Mouse (Mus musculus) midbrain, postnatal 0 days (tissue): ENCODE measurements around the gene Unc93b1. TPM values are rescaled to one million over a fixed set of nuclear protein-coding genes. Genes with fewer than 3 reads are reported as not detected.

Source experiments
- ATAC-seq: fragments of 200-750 bp; cut with Nextera tagmentation; 2 replicates; pipeline ENCODE4 v1.8.0; 2017; ENCODE audit warnings: moderate number of reproducible peaks, mild to moderate bottlenecking, moderate TSS enrichment, moderate library complexity; ENCODE audit not compliant: low FRiP score
- DNase-seq: peaks from one replicate; pipeline ENCODE4 v3.0.0-alpha.2; 2015; ENCODE audit warnings: low spot score
- H3K27ac ChIP-seq: fragments of 300-500 bp; sonication (generic); 2 replicates; pipeline ENCODE4 v1.5.1; 2014; ENCODE audit warnings: low read depth, mild to moderate bottlenecking, low read length, mixed read lengths
- H3K27me3 ChIP-seq: fragments of 300-500 bp; sonication (generic); 2 replicates; pipeline ENCODE4 v1.6.1; 2014; ENCODE audit warnings: low read length, control low read depth, mixed read lengths; ENCODE audit not compliant: insufficient read depth
- H3K36me3 ChIP-seq: fragments of 300-500 bp; sonication (generic); 2 replicates; pipeline ENCODE4 v1.6.1; 2014; ENCODE audit warnings: low read length, control low read depth, mixed read lengths; ENCODE audit not compliant: insufficient read depth
- H3K4me1 ChIP-seq: fragments of 300-500 bp; sonication (generic); 2 replicates; pipeline ENCODE4 v1.6.1; 2014; ENCODE audit warnings: mild to moderate bottlenecking, control low read depth, antibody characterized with exemption, low read length, mixed read lengths; ENCODE audit not compliant: insufficient read depth
- H3K4me2 ChIP-seq: fragments of 300-500 bp; sonication (generic); 2 replicates; pipeline ENCODE4 v1.6.1; 2014; ENCODE audit warnings: low read depth, mild to moderate bottlenecking, low read length, mixed read lengths; ENCODE audit not compliant: poor library complexity, severe bottlenecking
- H3K4me3 ChIP-seq: fragments of 300-500 bp; sonication (generic); 2 replicates; pipeline ENCODE4 v1.5.1; 2014; ENCODE audit warnings: low read depth, mild to moderate bottlenecking, low read length, moderate library complexity
- H3K9ac ChIP-seq: fragments of 300-500 bp; sonication (generic); replicated peaks from 2 replicates; pipeline ENCODE4 v1.6.1; 2014; ENCODE audit warnings: mild to moderate bottlenecking, low read length, moderate library complexity, mixed read lengths; ENCODE audit not compliant: poor library complexity, severe bottlenecking
- H3K9me3 ChIP-seq: fragments of 300-500 bp; sonication (generic); 2 replicates; pipeline ENCODE4 v1.6.1; 2016; ENCODE audit warnings: low read length, control low read depth
- CTCF ChIP-seq: IDR thresholded peaks from 2 replicates; pipeline ENCODE4 v1.5.1; 2016; ENCODE audit warnings: antibody characterized with exemption, mild to moderate bottlenecking
- WGBS: fragments of 180-500 bp; shearing (Covaris S2); extraction: QIAGEN DNeasy Blood & Tissue Kit; methylation state at CpG from one replicate; pipeline ENCODE4 v1.1.7; 2014; 5-methylcytosine and 5-hydroxymethylcytosine counted together
- polyA plus RNA-seq: library from polyadenylated mRNA; unstranded; fragments of >200 nt; fragmentation: Nextera tagmentation; extraction: Ambion mirVana; gene quantifications from 2 replicates; pipeline ENCODE4 v1.2.1, GENCODE M21; 2015
- total RNA-seq: library from RNA; depleted of rRNA; stranded (reverse); fragments of >200 nt; gene quantifications from 2 replicates; pipeline ENCODE4 v1.2.3, GENCODE M21; 2014

The Unc93b1 gene
- total and polyA plus RNA-seq, 2 experiments from 2014 or later, result 11.2 to 23.2 TPM

GRCm38 (mm10) chr19:3988066-3988465 is 53.1 kb downstream of the Unc93b1 start:
- Histone ChIP-seq H3K27ac (no peak overlapping the region), H3K4me1 (no peaks in the 10 kb centered on the region), H3K36me3 (no peaks in the 10 kb centered on the region), H3K9ac (no peak overlapping the region), H3K9me3 (no peaks in the 10 kb centered on the region), H3K4me2 (no peak overlapping the region), H3K4me3 (no peak overlapping the region), H3K27me3 (no peaks in the 10 kb centered on the region)
- no peak for ATAC-seq
- 93% methylated on average over 14 of the region's 14 CpGs for WGBS
- DNase-seq, result no peak
- no peak for TF ChIP-seq CTCF

DNA sequence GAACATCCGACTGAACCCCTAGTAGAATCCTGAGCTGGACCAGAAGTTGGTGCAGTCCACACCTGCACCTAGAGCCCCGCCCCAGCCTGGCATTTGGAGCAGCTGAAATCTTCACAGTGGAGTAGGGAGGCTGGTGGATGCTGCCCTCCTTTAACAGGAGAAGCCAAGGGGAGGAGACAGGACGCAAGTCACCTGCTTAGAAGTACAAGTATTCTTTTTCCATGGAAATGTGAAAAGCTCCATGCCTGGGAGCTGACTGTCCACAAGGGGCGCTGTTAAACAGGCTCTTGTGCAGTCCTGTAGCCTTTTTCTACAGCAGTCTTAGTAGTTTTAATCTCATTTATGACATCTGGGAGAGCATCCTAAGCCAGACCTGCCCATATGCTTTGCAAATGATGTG is 53.8 kb downstream of the Unc93b1 start:
- no peaks in the 10 kb centered on the region for H3K27me3 ChIP-seq
- peak; percentile 44 for TF ChIP-seq CTCF
- no peak overlapping the region for H3K27ac ChIP-seq
- H3K4me2 ChIP-seq, result no peak overlapping the region
- no peak overlapping the region for H3K9ac ChIP-seq
- DNase-seq, result no peak
- no peaks in the 10 kb centered on the region for H3K36me3 ChIP-seq
- no peak for ATAC-seq
- no peaks in the 10 kb centered on the region for H3K9me3 ChIP-seq
- no peak overlapping the region for H3K4me3 ChIP-seq
- 84% methylated on average over 4 of the region's 4 CpGs for WGBS
- no peaks in the 10 kb centered on the region for H3K4me1 ChIP-seq

- Histone ChIP-seq H3K4me1 (no peaks in the 10 kb centered on the region), H3K4me3 (no peak overlapping the region), H3K27ac (no peak overlapping the region), H3K4me2 (no peak overlapping the region), H3K9me3 (no peaks in the 10 kb centered on the region), H3K9ac (no peak overlapping the region), H3K36me3 (no peaks in the 10 kb centered on the region), H3K27me3 (no peaks in the 10 kb centered on the region)
- WGBS, result 56% methylated on average over 6 of the region's 6 CpGs
- no peak for TF ChIP-seq CTCF
- DNase-seq (no peak), ATAC-seq (no peak)
These were observed 55.8 kb downstream of the Unc93b1 start for GRCm38 (mm10) chr19:3990804-3991203.

GRCm38 (mm10) chr19:3991562-3991961 is 56.6 kb downstream of the Unc93b1 start:
- 96% methylated on average over 3 of the region's 3 CpGs for WGBS
- no peak overlapping the region for H3K9ac ChIP-seq
- TF ChIP-seq CTCF, result no peak

DNA sequence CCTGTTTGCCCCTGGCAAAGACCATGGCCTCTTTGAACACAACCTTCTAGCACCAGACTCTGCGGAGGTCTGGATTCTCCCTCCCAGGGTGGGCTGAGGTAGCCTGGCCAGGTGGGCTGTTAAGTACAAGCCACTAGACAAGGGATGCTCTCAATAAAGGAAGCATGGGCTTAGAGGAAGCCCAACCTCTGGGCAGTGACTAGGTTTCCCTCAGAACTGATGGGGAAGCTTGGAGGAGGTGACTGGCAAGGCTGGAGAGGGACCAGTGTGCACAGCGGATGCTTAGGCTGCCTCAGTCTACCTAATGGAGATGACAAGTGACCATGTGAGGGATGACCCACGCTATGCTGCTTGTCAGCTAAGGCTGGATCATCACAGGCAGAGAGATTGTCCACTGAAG is 57.0 kb downstream of the Unc93b1 start:
- Histone ChIP-seq H3K36me3 (no peaks in the 10 kb centered on the region), H3K9me3 (no peaks in the 10 kb centered on the region), H3K4me1 (no peaks in the 10 kb centered on the region), H3K4me2 (no peak overlapping the region), H3K9ac (no peak overlapping the region), H3K27me3 (no peaks in the 10 kb centered on the region), H3K27ac (no peak overlapping the region), H3K4me3 (no peak overlapping the region)
- TF ChIP-seq CTCF, result no peak
- DNase-seq, result no peak
- WGBS, result 77% methylated on average over 3 of the region's 3 CpGs
- ATAC-seq, result no peak

More at GRCm38 (mm10) chr19:3991562-3991961, 56.6 kb downstream of the Unc93b1 start:
- no peak overlapping the region for H3K27ac ChIP-seq
- H3K4me3 ChIP-seq, result no peak overlapping the region
- no peaks in the 10 kb centered on the region for H3K4me1 ChIP-seq
- no peak for DNase-seq
- H3K27me3 ChIP-seq, result no peaks in the 10 kb centered on the region
- H3K9me3 ChIP-seq, result no peaks in the 10 kb centered on the region
- no peaks in the 10 kb centered on the region for H3K36me3 ChIP-seq
- H3K4me2 ChIP-seq, result no peak overlapping the region
- no peak for ATAC-seq

GRCm38 (mm10) chr19:3992416-3992815 is 57.4 kb downstream of the Unc93b1 start, which contains the start of gene Tbx10:
Gene Tbx10, plus strand, starts transcription at chr19:3992752.
- H3K36me3 ChIP-seq, result no peaks in the 10 kb centered on the region
- no peak for DNase-seq
- no peak for TF ChIP-seq CTCF
- no peak within 1 kb of the TSS for H3K27ac ChIP-seq
- no peaks in the 10 kb centered on the region for H3K9me3 ChIP-seq
- H3K9ac ChIP-seq, result no peak within 1 kb of the TSS
- 63% methylated on average over 5 of the region's 5 CpGs for WGBS
- H3K27me3 ChIP-seq, result no peaks in the 10 kb centered on the region
- H3K4me1 ChIP-seq, result no peaks in the 10 kb centered on the region
- no peak within 1 kb of the TSS for H3K4me3 ChIP-seq
- no peak within 1 kb of the TSS for H3K4me2 ChIP-seq
- no peak for ATAC-seq
